17 mouse cellular contexts compared by ENCODE assay signal in genomic region chr8:87128593-87128992, GRCm38 (mm10).
A peak's percentile ranks its signal among the peaks of the same experiment; 100 is the strongest.
DNase-seq lines count a peak whose midpoint lies in the region; ATAC-seq and TF ChIP-seq lines count a peak whose summit lies in the region.
"Had no signal": no experiment of that assay in that cellular context is flagged by ENCODE, and none has a peak within 500 bp of the region (broad histone marks: within the 10 kb centered on the region; RNA-seq: fewer than 3 reads in every experiment).

No protein-coding gene starts in this region.

- peak; percentile 50; the same call in 1 of the 2 replicates for ATAC-seq in midbrain, embryonic 14.5 days (ENCODE audit: low FRiP score, low TSS enrichment)
- no peak for ATAC-seq in midbrain, embryonic 13.5 days
- no peak for ATAC-seq in forebrain, postnatal 0 days
- ATAC-seq: liver, postnatal 0 days had no signal

- no peak overlapping the region for H3K27ac ChIP-seq in midbrain, embryonic 14.5 days (replicated peaks; ENCODE audit: low read depth, low read length)
- H3K27ac ChIP-seq in midbrain, embryonic 13.5 days = no peak overlapping the region
- H3K27ac ChIP-seq in cerebellum, adult 2 months (ENCODE audit: insufficient read depth, low read length) = no peak overlapping the region
- no peak overlapping the region for H3K27ac ChIP-seq in forebrain, postnatal 0 days (ENCODE audit: low read depth, low read length)
- H3K27ac ChIP-seq: gastrocnemius, adult 2 months; limb, embryonic 13.5 days; stomach, embryonic 15.5 days had no signal

- no peak overlapping the region for H3K9ac ChIP-seq in midbrain, embryonic 14.5 days (replicated peaks; ENCODE audit: low read length)
- no peak overlapping the region for H3K9ac ChIP-seq in midbrain, embryonic 13.5 days (replicated peaks)
- H3K9ac ChIP-seq in forebrain, postnatal 0 days = no peak overlapping the region
- H3K9ac ChIP-seq: limb, embryonic 13.5 days; liver, postnatal 0 days; stomach, embryonic 15.5 days had no signal

- TF ChIP-seq POLR2A in cerebellum, adult 2 months (IDR thresholded peaks at IDR 0.05; ENCODE audit: borderline replicate concordance, insufficient read depth, low read length) = no peak

- no peak for TF ChIP-seq CTCF in cerebellum, adult 2 months (IDR thresholded peaks at IDR 0.05; ENCODE audit: borderline replicate concordance, insufficient read depth, low read depth, low read length)
- no peak for TF ChIP-seq CTCF in forebrain, postnatal 0 days (IDR thresholded peaks at IDR 0.05; ENCODE audit: low read depth)

- 51% methylated on average over 4 of the region's 4 CpGs for WGBS in midbrain, embryonic 14.5 days
- 52% methylated on average over 4 of the region's 4 CpGs for whole genome bisulfite sequencing in midbrain, embryonic 13.5 days
- WGBS in cerebellum, adult 2 months = 15% methylated on average over 4 of the region's 4 CpGs
- 53% methylated on average over 4 of the region's 4 CpGs for WGBS in forebrain, postnatal 0 days

- 0 out of 2 replicates have a peak, but pooled peaks cover 4% of the 10 kb centered on the region for H3K9me3 ChIP-seq in midbrain, embryonic 14.5 days (ENCODE audit: control insufficient read depth, low read length)
- no peaks in the 10 kb centered on the region for H3K9me3 ChIP-seq in midbrain, embryonic 13.5 days
- H3K9me3 ChIP-seq in forebrain, postnatal 0 days (ENCODE audit: low read length) = no peaks in the 10 kb centered on the region
- H3K9me3 ChIP-seq: limb, embryonic 13.5 days; stomach, embryonic 15.5 days had no signal

- H3K4me3 ChIP-seq in midbrain, embryonic 14.5 days (replicated peaks; ENCODE audit: low read depth, low read length) = no peak overlapping the region
- no peak overlapping the region for H3K4me3 ChIP-seq in midbrain, embryonic 13.5 days (replicated peaks)
- H3K4me3 ChIP-seq in cerebellum, adult 2 months (replicated peaks; ENCODE audit: insufficient read depth, low read depth, low read length) = no peak overlapping the region
- no peak overlapping the region for H3K4me3 ChIP-seq in forebrain, postnatal 0 days (ENCODE audit: low read depth, low read length)
- H3K4me3 ChIP-seq: gastrocnemius, adult 2 months; limb, embryonic 13.5 days; stomach, embryonic 15.5 days had no signal

- peak; percentile 65 for DNase-seq in midbrain, embryonic 14.5 days
- DNase-seq in cerebellum, adult 2 months = peak; percentile 81 to 92
- peak; percentile 15 for DNase-seq in forebrain, postnatal 0 days
- DNase-seq in right cerebral cortex, postnatal 36 days (ENCODE audit: low spot score in 2 of 2) = peak; percentile 4 to 31
- DNase-seq in adrenal gland, adult 18-20 months (ENCODE audit: low spot score in 2 of 2) = no peak
- DNase-seq in spleen, postnatal 10 days (ENCODE audit: low spot score in 2 of 2) = no peak
- DNase-seq in gastrocnemius, postnatal 10 days = no peak
- DNase-seq: adrenal gland, postnatal 36 days; gastrocnemius, adult 2 months; kidney, adult 11 months; kidney, postnatal 4 days; layer of hippocampus, postnatal 36 days; liver, postnatal 0 days; thymus, postnatal 4 days had no signal

- no peaks in the 10 kb centered on the region for H3K36me3 ChIP-seq in midbrain, embryonic 14.5 days (ENCODE audit: control insufficient read depth, insufficient read depth, low read length)
- H3K36me3 ChIP-seq in midbrain, embryonic 13.5 days = no peaks in the 10 kb centered on the region
- no peaks in the 10 kb centered on the region for H3K36me3 ChIP-seq in forebrain, postnatal 0 days (ENCODE audit: insufficient read depth)
- H3K36me3 ChIP-seq: limb, embryonic 13.5 days; stomach, embryonic 15.5 days had no signal

- H3K4me2 ChIP-seq in midbrain, embryonic 14.5 days (ENCODE audit: low read length) = no peak overlapping the region
- no peak overlapping the region for H3K4me2 ChIP-seq in midbrain, embryonic 13.5 days (replicated peaks)
- H3K4me2 ChIP-seq in forebrain, postnatal 0 days (ENCODE audit: low read depth) = no peak overlapping the region
- H3K4me2 ChIP-seq: limb, embryonic 13.5 days; stomach, embryonic 15.5 days had no signal

- no peaks in the 10 kb centered on the region for H3K27me3 ChIP-seq in midbrain, embryonic 14.5 days (ENCODE audit: control insufficient read depth, insufficient read depth, low read length)
- no peaks in the 10 kb centered on the region for H3K27me3 ChIP-seq in midbrain, embryonic 13.5 days
- H3K27me3 ChIP-seq in cerebellum, adult 2 months (ENCODE audit: control insufficient read depth, insufficient read depth, low read length) = no peaks in the 10 kb centered on the region
- no peaks in the 10 kb centered on the region for H3K27me3 ChIP-seq in forebrain, postnatal 0 days (ENCODE audit: insufficient read depth, low read length)
- H3K27me3 ChIP-seq: stomach, embryonic 15.5 days had no signal

- H3K4me1 ChIP-seq in midbrain, embryonic 14.5 days (ENCODE audit: control insufficient read depth, insufficient read depth, low read length) = no peaks in the 10 kb centered on the region
- H3K4me1 ChIP-seq in midbrain, embryonic 13.5 days (replicated peaks) = peaks cover 4% of the 10 kb centered on the region; the same call in 1 of the 2 replicates
- peaks cover 17% of the 10 kb centered on the region for H3K4me1 ChIP-seq in cerebellum, adult 2 months (ENCODE audit: control insufficient read depth, insufficient read depth, low read length)
- H3K4me1 ChIP-seq in forebrain, postnatal 0 days (ENCODE audit: insufficient read depth) = no peaks in the 10 kb centered on the region
- H3K4me1 ChIP-seq: stomach, embryonic 15.5 days had no signal

Comparison
In these comparisons a context has a peak if more than half of its experiments do, and no peak if none do; other contexts are left out.
1. DNase-seq: peak in midbrain, embryonic 14.5 days (single experiment), cerebellum, adult 2 months (2 of 2), forebrain, postnatal 0 days (single experiment) and right cerebral cortex, postnatal 36 days (2 of 2); none in adrenal gland, adult 18-20 months (0 of 2), spleen, postnatal 10 days (0 of 2) and gastrocnemius, postnatal 10 days (single experiment).